13 mouse cellular contexts compared by ENCODE assay signal in the genomic region with DNA sequence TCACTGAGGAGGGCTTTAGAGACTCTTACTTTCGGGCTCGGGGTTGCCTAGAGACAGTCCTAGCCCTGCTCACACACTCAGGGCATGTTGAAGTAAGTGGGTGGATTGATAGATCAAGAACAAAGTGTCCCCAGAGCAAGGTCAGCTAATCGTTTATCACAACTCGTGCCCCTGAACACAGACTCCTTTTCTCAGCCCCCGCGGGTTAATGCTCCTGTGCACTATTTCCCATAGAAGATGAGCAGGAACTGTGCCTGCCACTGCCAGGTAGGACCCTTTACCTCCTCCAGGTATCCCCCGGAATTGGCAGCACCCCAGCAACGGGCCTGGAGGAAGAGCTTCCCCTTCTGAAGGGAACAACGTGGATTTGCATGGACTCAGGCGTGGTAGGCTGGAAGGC.
"Had no signal": no experiment of that assay in that cellular context is flagged by ENCODE, and none has a peak within 500 bp of the region (broad histone marks: within the 10 kb centered on the region; RNA-seq: fewer than 3 reads in every experiment).

No protein-coding gene starts in this region.

- DNase-seq: kidney, postnatal 10 days; lung, embryonic 14.5 days; lung, postnatal 10 days; lung, postnatal 4 days; midbrain, embryonic 14.5 days; right cerebral cortex, adult 18-20 months; thymus, postnatal 36 days had no signal

- H3K36me3 ChIP-seq: limb, embryonic 10.5 days; liver, embryonic 12.5 days; midbrain, embryonic 10.5 days; neural tube, embryonic 15.5 days had no signal

- H3K27ac ChIP-seq: left cerebral cortex, adult 2 months; limb, embryonic 10.5 days; liver, embryonic 12.5 days; midbrain, embryonic 10.5 days; neural tube, embryonic 15.5 days had no signal

- H3K27me3 ChIP-seq: neural tube, embryonic 15.5 days had no signal

- ATAC-seq: liver, embryonic 12.5 days had no signal

- H3K9me3 ChIP-seq: limb, embryonic 10.5 days; liver, embryonic 12.5 days; midbrain, embryonic 10.5 days; neural tube, embryonic 15.5 days had no signal

- H3K4me2 ChIP-seq: liver, embryonic 12.5 days; lung, embryonic 14.5 days; neural tube, embryonic 15.5 days had no signal

- H3K9ac ChIP-seq: liver, embryonic 12.5 days; lung, embryonic 14.5 days; neural tube, embryonic 15.5 days had no signal

- H3K4me3 ChIP-seq: left cerebral cortex, adult 2 months; limb, embryonic 10.5 days; liver, embryonic 12.5 days; myocyte; neural tube, embryonic 15.5 days had no signal
